Mouse (Mus musculus): ENCODE results near the gene Osbp2. TPM values are rescaled to one million over a fixed set of nuclear protein-coding genes. Genes with fewer than 3 reads are reported as not detected.

Osbp2 gene
- polyA plus RNA-seq, 1 experiment from 2014 or later = not detected

DNA sequence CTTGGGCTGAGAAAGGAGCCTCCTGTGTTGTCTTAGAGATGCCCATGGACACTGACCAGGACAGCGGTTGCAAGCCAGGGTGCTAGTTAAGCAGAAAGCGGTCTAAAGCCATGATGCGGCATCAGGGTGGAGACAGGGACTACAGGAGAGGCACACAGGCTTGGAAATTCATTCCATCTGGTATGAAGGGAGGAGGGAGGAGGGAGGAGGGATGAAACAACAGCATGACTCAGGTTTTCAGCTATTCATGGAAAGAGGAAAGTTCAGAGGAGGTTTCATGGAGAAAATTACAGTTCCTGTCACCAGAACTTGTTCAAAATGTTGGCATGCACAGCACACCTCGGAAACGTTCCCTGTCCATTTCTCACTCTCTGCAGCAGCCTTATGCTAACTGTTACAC, 7.9 kb downstream of the Osbp2 start:
- Histone ChIP-seq H3K4me2 (ENCODE audit: low read depth, low read length) (no peak overlapping the region), H3K4me1 (ENCODE audit: insufficient read depth) (no peaks in the 10 kb centered on the region), H3K36me3 (replicated peaks; ENCODE audit: insufficient read depth, low read length) (no peaks in the 10 kb centered on the region), H3K27ac (ENCODE audit: low read depth) (no peak overlapping the region), H3K9me3 (ENCODE audit: low read length) (no peaks in the 10 kb centered on the region), H3K9ac (replicated peaks) (no peak overlapping the region), H3K27me3 (ENCODE audit: insufficient read depth, low read length) (no peaks in the 10 kb centered on the region), H3K4me3 (ENCODE audit: low read depth, low read length) (no peak overlapping the region)
- DNase-seq (no peak), ATAC-seq (no peak)
- TF ChIP-seq EP300 (IDR thresholded peaks at IDR 0.05; ENCODE audit: low read depth) (no peak), CTCF (IDR thresholded peaks at IDR 0.05; ENCODE audit: low read depth) (no peak)
- WGBS (ENCODE audit: insufficient replicate concordance) = 94% methylated on average over 5 of the region's 5 CpGs

DNA sequence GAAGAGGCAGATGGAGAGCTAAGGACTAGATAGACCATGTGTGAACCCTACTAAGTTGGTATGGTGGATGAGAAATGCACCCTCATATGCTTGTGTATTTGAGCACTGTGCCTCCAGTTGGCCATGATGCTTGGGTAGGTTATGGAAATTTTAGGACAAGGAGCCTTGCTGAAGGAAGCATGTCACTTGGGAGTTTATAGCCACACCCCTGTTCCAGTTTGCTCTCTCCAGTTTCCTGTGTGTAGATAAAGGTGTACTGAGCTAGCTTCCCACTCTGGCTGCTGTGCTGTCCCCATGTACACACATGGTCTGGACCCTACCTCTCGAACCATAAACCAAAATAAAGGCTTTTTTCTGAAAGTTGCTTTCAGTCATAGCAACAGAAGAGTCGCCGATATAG, 9.5 kb downstream of the Osbp2 start:
- WGBS (ENCODE audit: insufficient replicate concordance) = 85% methylated on average over 3 of the region's 3 CpGs
- DNase-seq = no peak
- Histone ChIP-seq H3K36me3 (replicated peaks; ENCODE audit: insufficient read depth, low read length) (no peaks in the 10 kb centered on the region), H3K4me1 (ENCODE audit: insufficient read depth) (no peaks in the 10 kb centered on the region), H3K4me3 (ENCODE audit: low read depth, low read length) (no peak overlapping the region), H3K9me3 (ENCODE audit: low read length) (no peaks in the 10 kb centered on the region), H3K9ac (replicated peaks) (no peak overlapping the region), H3K4me2 (ENCODE audit: low read depth, low read length) (no peak overlapping the region), H3K27me3 (ENCODE audit: insufficient read depth, low read length) (no peaks in the 10 kb centered on the region), H3K27ac (ENCODE audit: low read depth) (no peak overlapping the region)
- TF ChIP-seq CTCF (IDR thresholded peaks at IDR 0.05; ENCODE audit: low read depth) = no peak
- TF ChIP-seq EP300 (IDR thresholded peaks at IDR 0.05; ENCODE audit: low read depth) = no peak
- ATAC-seq = no peak

DNA sequence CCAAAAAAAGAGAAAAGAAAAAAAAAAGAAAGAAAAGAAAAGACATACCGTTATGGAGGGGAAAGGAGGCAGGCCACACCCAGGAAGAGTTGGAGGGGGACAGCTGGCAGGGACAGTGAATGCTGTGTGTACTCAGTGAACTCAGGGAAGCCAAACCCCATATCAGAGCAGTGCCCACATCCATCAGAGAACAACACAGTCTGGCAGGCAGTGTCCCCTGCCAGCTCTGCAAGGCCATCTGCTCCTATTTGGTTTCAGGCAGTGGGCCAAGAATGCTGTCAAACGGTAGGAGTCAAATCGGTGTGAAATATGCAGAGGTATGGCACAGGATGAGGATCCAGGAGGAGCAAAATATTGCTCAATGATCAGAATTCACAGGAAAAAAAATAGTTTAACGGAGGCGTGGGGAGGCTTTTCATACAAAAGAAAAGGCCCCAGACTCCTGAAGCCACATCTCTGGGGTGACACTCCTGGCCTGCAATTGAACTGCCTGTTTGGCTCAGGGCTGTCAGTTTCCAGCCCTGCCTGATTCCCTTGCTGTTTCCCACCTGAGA, 10.1 kb downstream of the Osbp2 start:
- TF ChIP-seq CTCF (IDR thresholded peaks at IDR 0.05; ENCODE audit: low read depth) (no peak), EP300 (IDR thresholded peaks at IDR 0.05; ENCODE audit: low read depth) (no peak)
- DNase-seq = no peak
- no peak overlapping the region for H3K4me2 ChIP-seq (ENCODE audit: low read depth, low read length)
- H3K36me3 ChIP-seq (replicated peaks; ENCODE audit: insufficient read depth, low read length) = no peaks in the 10 kb centered on the region
- WGBS (ENCODE audit: insufficient replicate concordance) = 72% methylated on average over 5 of the region's 5 CpGs
- no peak overlapping the region for H3K4me3 ChIP-seq (ENCODE audit: low read depth, low read length)
- H3K27me3 ChIP-seq (ENCODE audit: insufficient read depth, low read length) = no peaks in the 10 kb centered on the region
- no peaks in the 10 kb centered on the region for H3K9me3 ChIP-seq (ENCODE audit: low read length)
- H3K27ac ChIP-seq (ENCODE audit: low read depth) = no peak overlapping the region
- no peak overlapping the region for H3K9ac ChIP-seq (replicated peaks)
- no peaks in the 10 kb centered on the region for H3K4me1 ChIP-seq (ENCODE audit: insufficient read depth)
- no peak for ATAC-seq

DNA sequence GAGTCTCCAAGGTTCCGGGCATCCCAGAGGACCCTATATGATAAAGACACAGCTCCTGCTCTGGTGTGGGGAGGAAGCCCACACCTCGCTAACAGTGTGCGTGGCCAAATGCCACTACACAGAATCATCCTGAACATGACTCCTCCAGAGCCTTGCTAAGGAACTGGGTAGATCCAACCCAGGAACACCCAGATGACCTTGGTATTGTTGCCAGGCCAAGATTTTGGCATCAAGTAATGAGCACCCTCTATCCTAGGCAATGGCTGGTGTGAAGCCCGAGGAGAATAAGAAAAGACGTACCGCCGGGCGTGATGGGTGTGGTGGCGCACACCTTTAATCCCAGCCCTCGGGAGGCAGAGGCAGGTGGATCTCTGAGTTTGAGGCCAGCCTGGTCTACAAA, 10.7 kb downstream of the Osbp2 start:
- H3K9me3 ChIP-seq (ENCODE audit: low read length) = no peaks in the 10 kb centered on the region
- no peak overlapping the region for H3K4me3 ChIP-seq (ENCODE audit: low read depth, low read length)
- H3K27me3 ChIP-seq (ENCODE audit: insufficient read depth, low read length) = no peaks in the 10 kb centered on the region
- 88% methylated on average over 10 of the region's 10 CpGs for WGBS (ENCODE audit: insufficient replicate concordance)
- DNase-seq = no peak
- no peak overlapping the region for H3K27ac ChIP-seq (ENCODE audit: low read depth)
- no peaks in the 10 kb centered on the region for H3K4me1 ChIP-seq (ENCODE audit: insufficient read depth)
- TF ChIP-seq CTCF (IDR thresholded peaks at IDR 0.05; ENCODE audit: low read depth) (no peak), EP300 (IDR thresholded peaks at IDR 0.05; ENCODE audit: low read depth) (no peak)
- ATAC-seq = no peak
- H3K4me2 ChIP-seq (ENCODE audit: low read depth, low read length) = no peak overlapping the region
- no peak overlapping the region for H3K9ac ChIP-seq (replicated peaks)
- H3K36me3 ChIP-seq (replicated peaks; ENCODE audit: insufficient read depth, low read length) = no peaks in the 10 kb centered on the region

DNA sequence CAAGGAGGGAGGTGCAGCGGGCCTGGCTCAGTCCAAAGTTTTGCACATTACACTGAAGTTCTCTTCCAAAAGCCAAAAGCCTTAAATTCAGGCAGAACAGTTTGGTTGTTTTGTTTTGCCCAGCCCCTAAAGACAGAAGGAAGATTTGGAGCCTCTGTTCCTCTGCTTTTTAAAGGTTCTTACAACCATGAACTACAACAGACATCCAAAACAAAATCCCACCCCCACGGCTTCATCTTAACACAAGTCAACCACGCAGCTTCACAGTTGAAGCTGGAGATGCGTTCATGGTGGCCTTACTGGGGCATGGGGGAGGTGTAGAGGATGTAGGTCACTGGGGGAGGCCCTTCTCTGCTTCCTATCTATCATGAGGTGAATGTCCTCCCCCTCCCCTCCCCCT, 11.8 kb downstream of the Osbp2 start:
- no peak for TF ChIP-seq CTCF (IDR thresholded peaks at IDR 0.05; ENCODE audit: low read depth)
- no peak for TF ChIP-seq EP300 (IDR thresholded peaks at IDR 0.05; ENCODE audit: low read depth)
- DNase-seq (no peak), ATAC-seq (no peak)
- Histone ChIP-seq H3K4me2 (ENCODE audit: low read depth, low read length) (no peak overlapping the region), H3K27ac (ENCODE audit: low read depth) (no peak overlapping the region), H3K9me3 (ENCODE audit: low read length) (no peaks in the 10 kb centered on the region), H3K4me1 (ENCODE audit: insufficient read depth) (no peaks in the 10 kb centered on the region), H3K9ac (replicated peaks) (no peak overlapping the region), H3K27me3 (ENCODE audit: insufficient read depth, low read length) (no peaks in the 10 kb centered on the region), H3K36me3 (replicated peaks; ENCODE audit: insufficient read depth, low read length) (no peaks in the 10 kb centered on the region), H3K4me3 (ENCODE audit: low read depth, low read length) (no peak overlapping the region)
- WGBS (ENCODE audit: insufficient replicate concordance) = 69% methylated on average over 4 of the region's 4 CpGs

DNA sequence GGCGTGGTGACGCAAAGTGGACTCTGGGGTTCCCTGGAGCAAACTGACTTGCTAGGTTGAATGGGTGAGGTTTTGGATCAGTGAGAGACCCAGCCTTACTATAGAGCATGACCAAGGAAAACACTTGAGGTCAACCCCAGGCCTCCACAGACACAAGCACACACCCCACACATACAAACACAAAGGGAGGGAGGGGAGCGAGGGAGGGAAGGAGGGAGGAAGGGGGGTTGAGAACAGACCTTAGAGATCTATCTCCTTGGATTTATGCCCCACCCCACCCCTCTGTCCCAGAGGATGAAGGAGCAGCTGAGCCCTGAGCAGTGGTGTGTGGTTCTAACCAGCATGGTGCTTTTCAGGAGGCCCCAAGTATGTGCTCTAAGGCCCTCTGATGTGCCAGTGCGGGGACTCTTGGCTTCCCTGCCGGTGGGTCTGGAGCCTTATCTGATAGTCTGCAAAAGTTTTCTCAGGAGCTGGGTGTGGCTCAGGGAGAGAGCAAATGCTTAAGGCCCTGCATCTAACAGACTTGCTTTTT, 12.9 kb downstream of the Osbp2 start:
- Histone ChIP-seq H3K9me3 (ENCODE audit: low read length) (no peaks in the 10 kb centered on the region), H3K27me3 (ENCODE audit: insufficient read depth, low read length) (no peaks in the 10 kb centered on the region), H3K9ac (replicated peaks) (no peak overlapping the region), H3K4me1 (ENCODE audit: insufficient read depth) (no peaks in the 10 kb centered on the region), H3K36me3 (replicated peaks; ENCODE audit: insufficient read depth, low read length) (no peaks in the 10 kb centered on the region), H3K4me2 (ENCODE audit: low read depth, low read length) (no peak overlapping the region), H3K27ac (ENCODE audit: low read depth) (no peak overlapping the region), H3K4me3 (ENCODE audit: low read depth, low read length) (no peak overlapping the region)
- TF ChIP-seq EP300 (IDR thresholded peaks at IDR 0.05; ENCODE audit: low read depth) = no peak
- WGBS (ENCODE audit: insufficient replicate concordance) = 50% methylated on average over 5 of the region's 5 CpGs
- no peak for ATAC-seq
- no peak for DNase-seq

DNA sequence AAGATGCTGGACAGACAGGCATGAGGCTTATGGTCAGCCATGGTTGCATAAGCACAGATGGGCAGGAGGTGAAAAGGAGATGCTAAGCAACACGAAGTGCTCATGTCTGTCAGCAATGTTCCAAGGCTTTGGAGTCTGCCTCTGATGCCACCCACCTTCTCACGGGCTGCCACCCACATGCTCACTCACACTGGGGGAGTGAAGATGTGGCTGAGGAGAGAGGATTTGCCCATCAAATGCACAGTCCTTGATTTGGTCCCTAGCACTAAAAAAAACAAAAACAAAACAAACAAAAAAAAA, 13.4 kb downstream of the Osbp2 start:
- WGBS (ENCODE audit: insufficient replicate concordance) = 70% methylated on average over 2 of the region's 2 CpGs
- no peak for TF ChIP-seq CTCF (IDR thresholded peaks at IDR 0.05; ENCODE audit: low read depth)
- TF ChIP-seq EP300 (IDR thresholded peaks at IDR 0.05; ENCODE audit: low read depth) = no peak
- Histone ChIP-seq H3K4me3 (ENCODE audit: low read depth, low read length) (no peak overlapping the region), H3K9me3 (ENCODE audit: low read length) (no peaks in the 10 kb centered on the region), H3K36me3 (replicated peaks; ENCODE audit: insufficient read depth, low read length) (no peaks in the 10 kb centered on the region), H3K4me2 (ENCODE audit: low read depth, low read length) (no peak overlapping the region), H3K4me1 (ENCODE audit: insufficient read depth) (no peaks in the 10 kb centered on the region), H3K27me3 (ENCODE audit: insufficient read depth, low read length) (no peaks in the 10 kb centered on the region), H3K27ac (ENCODE audit: low read depth) (no peak overlapping the region), H3K9ac (replicated peaks) (no peak overlapping the region)
- DNase-seq = no peak
- no peak for ATAC-seq

Data from liver, postnatal 0 days (tissue).